Mouse (Mus musculus): ENCODE data around the gene Mxi1. TPM values are rescaled to one million over a fixed set of nuclear protein-coding genes. Genes with fewer than 3 reads are reported as not detected.

Mxi1 gene
- total and polyA plus RNA-seq, 3 experiments, result 15.6 to 31.1 (median 29.6) TPM

- no peak for DNase-seq
These were observed 112.3 kb downstream of the Mxi1 start for GRCm38 (mm10) chr19:53422358-53423308.

- no peak for DNase-seq
These were observed 113.0 kb downstream of the Mxi1 start for GRCm38 (mm10) chr19:53423341-53423753.

- no peak for DNase-seq
These were observed 113.6 kb downstream of the Mxi1 start for GRCm38 (mm10) chr19:53423816-53424465.

GRCm38 (mm10) chr19:53424629-53425028 lies 114.3 kb downstream of the Mxi1 start:
- peak; percentile 43 for DNase-seq

Other genes starting within 250 kb of the Mxi1 start
- gene Add3, start 170.1 kb upstream of the Mxi1 start, total RNA-seq (2021), result 10 to 100 TPM; 43.1 to 46.6 TPM
- gene Add3, start 170.1 kb upstream of the Mxi1 start, polyA plus RNA-seq (2012; rRNA removed), result 9.4 and 11.6 TPM in 2 replicates
- not detected for gene Gm10197, start 61.2 kb downstream of the Mxi1 start, total RNA-seq (2021)
- not detected in 2 replicates for gene Gm10197, start 61.2 kb downstream of the Mxi1 start, polyA plus RNA-seq (2012; rRNA removed)
- gene Smndc1, start 80.1 kb downstream of the Mxi1 start, total RNA-seq (2021), result 10 to 100 TPM; 38.1 to 48.6 TPM
- gene Smndc1, start 80.1 kb downstream of the Mxi1 start, polyA plus RNA-seq (2012; rRNA removed), result 1.2 TPM in 2 replicates
- 10 to 100 TPM in 1 of 2 experiments, 1 to 10 TPM in 1; 8.8 to 15.3 TPM for gene Dusp5, start 218.6 kb downstream of the Mxi1 start, total RNA-seq (2021)
- 4.5 and 6.5 TPM in 2 replicates for gene Dusp5, start 218.6 kb downstream of the Mxi1 start, polyA plus RNA-seq (2012; rRNA removed)

All from adrenal gland, adult 2 months (tissue).